Mouse (Mus musculus): ENCODE results near the gene Uqcrfs1. TPM values are rescaled to one million over a fixed set of nuclear protein-coding genes. Genes with fewer than 3 reads are reported as not detected.

The Uqcrfs1 gene
- total RNA-seq, 2 experiments from 2014 or later: 169 to 173 TPM

DNA sequence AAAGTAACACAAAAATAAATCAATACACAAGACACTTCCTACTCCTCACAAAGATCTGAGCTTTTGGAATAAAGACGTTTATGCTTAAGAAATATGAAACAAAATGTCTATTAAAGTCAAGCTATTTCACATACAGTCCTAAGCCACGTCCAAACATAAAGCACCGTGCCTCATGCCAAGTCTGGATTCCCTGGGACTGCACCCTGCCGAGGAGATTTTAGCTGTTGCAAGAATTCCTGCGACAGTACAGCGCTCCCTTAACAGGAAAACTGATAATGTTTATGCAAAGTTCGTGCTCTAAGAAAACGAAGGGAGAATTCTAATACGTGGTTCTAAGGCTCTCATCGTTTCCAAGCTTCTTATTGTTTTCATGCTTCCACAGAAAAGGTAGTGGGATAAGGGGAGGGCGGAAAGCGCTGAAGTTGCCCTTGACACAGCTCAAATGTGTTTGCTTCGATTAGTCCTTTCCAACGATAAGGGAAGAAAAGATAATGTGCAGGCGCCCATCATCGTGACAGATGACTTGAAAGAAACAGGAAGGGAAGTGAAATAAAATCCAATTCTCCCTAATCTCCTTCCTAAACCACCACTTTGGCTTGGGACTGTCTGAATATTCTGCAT, 23.8 kb downstream of the Uqcrfs1 start:
- DNase-seq (ENCODE audit: extremely low spot score in 1 of 2, low spot score in 2 of 2): no peak
- intact Hi-C loops (cut with DNase I): no loop called here

DNA sequence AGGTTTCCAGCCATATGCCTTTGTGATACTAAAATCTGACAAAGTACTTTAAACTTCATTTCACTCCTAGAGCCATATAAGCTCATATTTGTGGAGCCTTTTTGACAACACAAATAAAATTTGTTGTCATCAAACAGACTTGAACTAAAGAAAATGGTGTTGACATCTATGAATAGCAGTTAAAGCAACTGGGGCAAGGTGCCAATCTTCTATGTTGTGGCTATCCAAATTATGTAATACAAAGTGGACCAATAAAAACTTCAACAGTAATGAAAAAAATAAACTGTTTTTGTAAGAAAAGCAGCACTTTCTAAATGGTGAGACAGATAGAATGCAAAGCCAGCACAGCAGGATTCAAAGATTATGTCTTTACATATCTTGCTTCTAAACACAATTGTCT, 27.0 kb downstream of the Uqcrfs1 start:
- intact Hi-C loops (cut with DNase I): no loop called here
- DNase-seq (ENCODE audit: extremely low spot score in 1 of 2, low spot score in 2 of 2): no peak

DNA sequence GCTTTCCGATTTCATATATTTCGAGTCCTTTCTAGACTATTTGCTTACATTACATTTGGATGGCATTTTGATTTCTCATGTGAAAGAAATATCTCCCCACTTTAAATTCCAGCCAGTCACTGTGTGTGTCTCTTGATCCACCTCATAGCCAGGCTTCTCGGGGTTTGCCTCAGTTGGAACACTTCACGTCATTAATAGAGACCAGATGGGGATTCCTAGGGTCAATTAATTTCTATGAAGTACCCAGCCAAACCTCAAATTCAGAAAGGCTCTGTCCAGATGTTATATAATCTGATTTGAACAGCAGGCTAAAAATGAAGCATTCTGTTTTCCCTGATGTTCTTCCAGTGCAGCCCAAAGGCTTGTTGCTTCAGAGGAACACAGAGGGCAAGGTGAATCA, 37.5 kb downstream of the Uqcrfs1 start:
- no peak for DNase-seq (ENCODE audit: extremely low spot score in 1 of 2, low spot score in 2 of 2)
- intact Hi-C loops (cut with DNase I): no loop called here

DNA sequence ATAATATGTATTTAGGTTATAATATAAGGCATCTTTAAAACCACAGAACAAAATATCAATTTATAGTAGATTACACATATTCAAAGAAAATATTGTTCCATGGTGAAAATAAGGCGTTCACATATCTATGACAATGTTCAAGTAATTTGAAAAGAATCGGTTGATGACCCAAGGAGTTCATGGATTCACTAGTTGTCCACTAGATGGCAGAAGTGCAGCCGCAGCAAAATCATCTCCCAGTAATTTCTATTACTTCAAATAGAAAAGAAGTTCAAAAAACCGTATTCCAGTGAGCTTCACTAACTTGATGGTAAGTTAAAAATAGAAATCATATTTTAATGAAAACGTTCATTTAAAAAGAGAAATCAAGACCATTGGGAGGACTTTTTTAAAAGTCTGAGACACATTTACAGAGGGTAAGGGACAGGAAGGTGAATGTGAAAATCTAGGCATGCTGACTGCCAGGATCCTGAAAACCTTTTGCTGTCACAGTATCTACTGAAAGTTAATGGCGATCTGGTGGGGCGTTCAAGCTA, 43.2 kb downstream of the Uqcrfs1 start:
- DNase-seq (ENCODE audit: extremely low spot score in 1 of 2, low spot score in 2 of 2): no peak
- intact Hi-C loops (cut with DNase I): no loop called here

Other genes with a start within 250 kb of the Uqcrfs1 start
- 1 to 10 TPM; 1.0 to 1.4 TPM for gene Agtr1a, start 208.9 kb downstream of the Uqcrfs1 start, total RNA-seq (2021)
- gene Dusp22, start 114.6 kb upstream of the Uqcrfs1 start, total RNA-seq (2021): 10 to 100 TPM; 27.3 to 30.1 TPM
- under 1 TPM in 1 of 2 experiments, not detected in 1; 0.16 TPM for gene Irf4, start 203.9 kb upstream of the Uqcrfs1 start, total RNA-seq (2021)

Measured in left cerebral cortex, postnatal 10 days (tissue).